Mouse (Mus musculus): ENCODE data around the gene Efcab5. TPM values are rescaled to one million over a fixed set of nuclear protein-coding genes. Genes with fewer than 3 reads are reported as not detected.
A peak's percentile ranks its signal among the peaks of the same experiment; 100 is the strongest.

Gene Efcab5
- polyA plus RNA-seq, 1 experiment from 2014 or later, result 0.21 TPM

MicroRNAs encoded within 50 kb of the gene (microRNA counts, 519-probe panel; counts per million panel counts)
- 4,401 counts per million, percentile 81 among the panel's probes with 10 or more counts for microRNA mmu-miR-423-3p
- 4,239 counts per million, percentile 78 among the panel's probes with 10 or more counts for microRNA mmu-miR-423-5p

Small RNA genes lying within 50 kb of the gene (microRNA-seq; reads per million reads assigned to microRNA genes)
- 3,044 reads per million, percentile 87 among the genes with 10 or more reads in this experiment for gene Mir423

Other genes starting within 250 kb of the Efcab5 start
- gene Slc6a4, start 190.4 kb downstream of the Efcab5 start, polyA plus RNA-seq (2014; fragmentation: Nextera tagmentation; extraction: Ambion mirVana), result 0.47 and 1.5 TPM in 2 replicates
- gene Nsrp1, start 110.5 kb downstream of the Efcab5 start, polyA plus RNA-seq (2014; fragmentation: Nextera tagmentation; extraction: Ambion mirVana), result 49.1 and 55.7 TPM in 2 replicates
- gene Ssh2, start 27.3 kb upstream of the Efcab5 start, polyA plus RNA-seq (2014; fragmentation: Nextera tagmentation; extraction: Ambion mirVana), result 11.9 and 14.3 TPM in 2 replicates

Data from neural tube, embryonic 11.5 days (tissue).